Mouse (Mus musculus) midbrain, embryonic 10.5 days (tissue): ENCODE data around the gene Atp2a1. TPM values are rescaled to one million over a fixed set of nuclear protein-coding genes. Genes with fewer than 3 reads are reported as not detected.

Experiments
- DNase-seq: peaks from one replicate; pipeline ENCODE4 v3.0.0-alpha.2; 2017; ENCODE audit warnings: low spot score
- H3K27ac ChIP-seq: fragments of 300-500 bp; sonication (generic); replicated peaks from 2 replicates; pipeline ENCODE4 v1.5.1; 2016; ENCODE audit warnings: mild to moderate bottlenecking
- H3K27me3 ChIP-seq: fragments of 300-500 bp; sonication (generic); 2 replicates; pipeline ENCODE4 v1.6.1; 2016; ENCODE audit warnings: low read depth, mild to moderate bottlenecking; ENCODE audit not compliant: poor library complexity, severe bottlenecking
- H3K36me3 ChIP-seq: fragments of 300-500 bp; sonication (generic); 2 replicates; pipeline ENCODE4 v1.6.1; 2016; ENCODE audit warnings: mild to moderate bottlenecking, moderate library complexity
- H3K4me1 ChIP-seq: fragments of 300-500 bp; sonication (generic); 2 replicates; pipeline ENCODE4 v1.6.1; 2016
- H3K4me3 ChIP-seq: fragments of 300-500 bp; sonication (generic); 2 replicates; pipeline ENCODE4 v1.5.1; 2016; ENCODE audit warnings: mild to moderate bottlenecking, moderate library complexity
- H3K9me3 ChIP-seq: fragments of 300-500 bp; sonication (generic); replicated peaks from 2 replicates; pipeline ENCODE4 v1.6.1; 2016; ENCODE audit warnings: mild to moderate bottlenecking
- WGBS: fragments of 180-500 bp; shearing (Covaris S2); methylation state at CpG from one replicate; pipeline ENCODE4 v1.1.7; 2016; 5-methylcytosine and 5-hydroxymethylcytosine counted together
- polyA plus RNA-seq: library from polyadenylated mRNA; unstranded; fragments of >200 nt; fragmentation: Nextera tagmentation; extraction: Ambion mirVana; gene quantifications from 2 replicates; pipeline ENCODE4 v1.2.1, GENCODE M21; 2016

The Atp2a1 gene
- polyA plus RNA-seq, 1 experiment from 2014 or later = 0.28 TPM

DNA sequence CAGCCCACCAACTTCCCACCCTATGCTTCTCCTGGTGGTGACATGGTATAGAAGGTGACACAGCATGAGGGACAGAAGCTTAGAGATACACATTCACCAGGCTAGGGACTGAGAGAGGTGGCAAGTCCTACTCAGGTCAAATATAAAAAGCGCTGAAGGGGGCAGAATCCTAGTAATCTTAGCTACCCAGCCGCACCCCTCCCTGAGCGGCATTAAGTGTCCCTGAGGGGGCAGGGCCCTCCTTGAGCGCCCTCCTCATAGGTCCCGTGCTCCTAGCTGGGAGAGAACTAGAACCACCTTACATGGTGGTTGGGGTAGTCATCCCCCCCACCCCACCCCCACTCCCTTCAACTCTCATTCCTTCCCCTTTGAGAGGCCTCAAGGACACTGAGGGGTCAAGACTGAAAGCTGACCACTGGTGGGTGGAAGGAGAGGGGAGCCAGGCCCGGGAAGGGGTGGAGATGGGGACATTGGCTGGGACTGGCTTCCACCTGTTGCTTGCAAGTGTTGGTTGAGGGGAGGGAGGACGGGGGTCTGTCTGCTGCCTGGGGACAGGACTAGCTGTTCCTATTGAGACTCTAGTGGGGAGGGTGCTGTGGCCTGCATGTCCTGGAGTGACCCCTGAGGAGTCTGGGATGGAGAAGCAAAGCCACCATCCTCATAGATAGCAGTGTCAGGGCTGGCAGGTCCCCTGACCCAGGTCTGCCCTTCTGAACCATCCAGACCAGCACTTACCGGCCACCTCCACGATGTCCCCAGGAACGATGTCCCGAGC, 3.9 kb downstream of the Atp2a1 start:
- Histone ChIP-seq H3K27me3 (0 out of 2 replicates have a peak, but pooled peaks cover 4% of the 10 kb centered on the region), H3K27ac (no peak overlapping the region), H3K9me3 (no peaks in the 10 kb centered on the region), H3K4me3 (no peak overlapping the region), H3K4me1 (peaks cover 9% of the 10 kb centered on the region; the same call in 1 of the 2 replicates), H3K36me3 (no peaks in the 10 kb centered on the region)
- 82% methylated on average over 11 of the region's 11 CpGs for WGBS
- DNase-seq = no peak

DNA sequence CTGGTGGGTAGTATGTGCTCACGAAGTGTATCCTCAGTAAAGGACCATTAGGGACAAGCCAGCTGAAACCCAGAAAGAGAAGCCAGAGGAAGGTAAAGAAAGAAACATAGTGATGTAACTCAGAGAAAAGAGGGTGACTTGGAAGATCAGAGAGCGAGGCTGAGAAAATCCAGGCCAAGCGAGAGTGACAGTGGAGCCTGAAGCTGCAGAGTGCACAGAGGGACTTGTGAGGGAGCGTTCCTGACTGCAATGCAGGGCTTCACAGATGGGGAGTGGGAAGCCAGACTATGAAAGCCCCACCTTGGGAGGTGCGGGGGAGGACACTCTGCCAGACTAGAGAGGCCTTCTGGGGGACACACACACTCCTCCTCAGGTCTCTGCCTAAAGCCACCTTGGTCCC, 4.7 kb downstream of the Atp2a1 start:
- 0 out of 2 replicates have a peak, but pooled peaks cover 4% of the 10 kb centered on the region for H3K27me3 ChIP-seq
- H3K4me3 ChIP-seq = no peak overlapping the region
- 76% methylated on average over 5 of the region's 5 CpGs for WGBS
- no peaks in the 10 kb centered on the region for H3K36me3 ChIP-seq
- no peaks in the 10 kb centered on the region for H3K9me3 ChIP-seq
- peaks cover 6% of the 10 kb centered on the region; the same call in 1 of the 2 replicates for H3K4me1 ChIP-seq
- DNase-seq = no peak
- H3K27ac ChIP-seq = no peak overlapping the region

DNA sequence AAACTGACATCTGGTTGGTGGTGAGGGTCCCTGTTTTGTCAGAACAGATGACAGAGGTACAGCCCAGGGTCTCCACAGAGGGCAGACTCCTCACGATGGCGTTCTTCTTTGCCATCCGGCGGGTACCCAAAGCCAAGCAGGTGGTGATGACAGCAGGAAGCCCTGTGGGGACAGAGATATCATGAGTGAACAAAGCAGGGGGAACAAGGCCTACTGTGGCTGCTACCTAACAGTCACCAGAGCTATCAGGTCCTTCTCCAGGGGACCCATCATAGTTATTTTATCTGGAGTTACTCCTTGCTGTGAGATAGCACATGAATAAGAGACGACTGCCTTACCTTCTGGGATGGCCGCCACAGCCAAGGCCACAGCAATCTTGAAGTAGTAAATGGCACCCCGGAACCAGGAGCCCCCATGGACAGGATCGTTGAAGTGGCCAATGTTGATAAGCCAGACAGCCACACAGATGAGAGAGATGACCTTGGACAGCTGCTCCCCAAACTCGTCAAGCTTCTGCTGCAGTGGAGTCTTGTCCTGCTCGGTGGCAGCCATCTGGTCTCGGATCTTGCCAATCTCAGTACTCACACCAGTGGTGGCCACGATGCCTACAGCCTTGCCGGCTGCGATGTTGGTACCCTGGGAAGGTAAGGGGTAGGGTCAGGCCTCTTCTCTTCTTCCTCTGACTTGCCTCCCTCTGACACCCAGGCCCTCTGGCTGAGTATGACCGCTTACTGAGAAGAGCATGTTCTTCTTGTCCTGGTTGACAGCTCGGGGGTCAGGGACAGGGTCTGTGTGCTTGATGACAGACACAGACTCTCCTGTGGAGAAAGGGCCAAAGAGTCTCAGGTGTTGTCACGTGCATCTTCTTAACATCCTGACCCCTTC, 6.3 kb downstream of the Atp2a1 start:
- Histone ChIP-seq H3K27ac (no peak overlapping the region), H3K36me3 (no peaks in the 10 kb centered on the region), H3K9me3 (no peaks in the 10 kb centered on the region), H3K4me1 (0 out of 2 replicates have a peak, but pooled peaks cover 2% of the 10 kb centered on the region), H3K4me3 (no peak overlapping the region), H3K27me3 (no peaks in the 10 kb centered on the region)
- DNase-seq = no peak
- 92% methylated on average over 17 of the region's 17 CpGs for WGBS

DNA sequence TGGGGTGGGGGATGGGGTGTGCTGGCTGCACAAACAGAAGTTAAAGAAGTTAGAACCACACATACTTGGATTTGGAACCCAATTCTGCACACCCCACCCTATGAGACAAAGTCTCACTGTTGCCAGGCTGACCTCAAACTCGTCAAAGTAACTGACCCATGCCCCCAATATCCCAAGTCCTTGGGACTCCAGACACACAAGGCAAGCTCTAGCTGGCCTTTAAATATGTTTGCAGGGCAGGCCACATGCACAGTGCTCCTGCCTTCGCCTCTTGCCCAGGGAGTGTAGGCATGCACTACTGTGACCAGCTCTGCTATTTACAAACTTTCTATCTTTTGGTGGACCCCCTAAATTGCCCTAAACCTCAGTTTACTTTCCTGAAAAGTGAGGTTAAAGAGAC, 7.7 kb downstream of the Atp2a1 start:
- no peak for DNase-seq
- 69% methylated on average over 2 of the region's 2 CpGs for WGBS
- Histone ChIP-seq H3K4me1 (no peaks in the 10 kb centered on the region), H3K4me3 (no peak overlapping the region), H3K27me3 (no peaks in the 10 kb centered on the region), H3K27ac (no peak overlapping the region), H3K36me3 (no peaks in the 10 kb centered on the region), H3K9me3 (no peaks in the 10 kb centered on the region)

DNA sequence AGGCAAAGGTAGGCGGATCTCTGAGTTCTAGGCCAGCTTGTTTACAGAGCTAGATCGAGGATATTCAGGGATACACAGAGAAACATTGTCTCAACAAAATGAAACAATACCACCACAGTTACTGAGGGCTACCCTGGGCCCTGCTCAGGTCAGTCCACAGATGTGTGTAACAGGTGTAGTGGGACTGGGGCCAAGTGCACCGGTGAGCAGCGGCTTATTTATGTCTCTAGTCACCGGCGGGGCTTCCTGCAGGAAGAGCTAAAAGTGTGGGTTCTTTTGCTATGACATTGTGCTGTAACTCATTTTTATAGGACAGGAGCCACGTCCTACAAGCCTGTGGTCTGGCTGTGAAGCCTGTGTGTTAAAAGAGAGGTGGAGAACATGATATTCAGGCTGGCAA, 9.0 kb downstream of the Atp2a1 start:
- Histone ChIP-seq H3K9me3 (no peaks in the 10 kb centered on the region), H3K4me3 (no peak overlapping the region), H3K4me1 (no peaks in the 10 kb centered on the region), H3K36me3 (0 out of 2 replicates have a peak, but pooled peaks cover under 1% of the 10 kb centered on the region), H3K27ac (no peak overlapping the region), H3K27me3 (no peaks in the 10 kb centered on the region)
- 82% methylated on average over 7 of the region's 7 CpGs for WGBS
- no peak for DNase-seq

DNA sequence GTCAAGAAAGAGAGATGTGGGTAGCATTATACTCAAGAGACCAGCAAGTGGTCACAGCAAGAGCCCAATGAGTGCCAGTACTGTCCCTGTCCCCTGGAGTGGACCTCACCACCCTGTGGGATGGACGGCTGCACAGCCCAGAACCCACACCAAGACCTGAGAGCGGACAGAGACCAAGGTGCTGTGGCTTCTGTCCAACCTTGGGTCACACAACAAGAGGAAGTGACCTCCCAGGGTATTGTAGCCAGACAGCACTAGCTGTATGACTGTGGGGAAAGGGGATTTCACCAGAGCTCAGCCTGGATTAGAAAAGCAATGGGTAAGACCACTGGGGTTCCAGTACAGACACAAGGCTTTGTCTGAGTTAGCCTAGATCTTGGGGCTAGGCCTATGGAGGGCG, 10.7 kb downstream of the Atp2a1 start:
- Histone ChIP-seq H3K9me3 (no peaks in the 10 kb centered on the region), H3K36me3 (peaks cover 6% of the 10 kb centered on the region; the same call in 1 of the 2 replicates), H3K27me3 (no peaks in the 10 kb centered on the region), H3K4me1 (no peaks in the 10 kb centered on the region), H3K4me3 (no peak overlapping the region), H3K27ac (no peak overlapping the region)
- DNase-seq = no peak
- 93% methylated on average over 3 of the region's 3 CpGs for WGBS

DNA sequence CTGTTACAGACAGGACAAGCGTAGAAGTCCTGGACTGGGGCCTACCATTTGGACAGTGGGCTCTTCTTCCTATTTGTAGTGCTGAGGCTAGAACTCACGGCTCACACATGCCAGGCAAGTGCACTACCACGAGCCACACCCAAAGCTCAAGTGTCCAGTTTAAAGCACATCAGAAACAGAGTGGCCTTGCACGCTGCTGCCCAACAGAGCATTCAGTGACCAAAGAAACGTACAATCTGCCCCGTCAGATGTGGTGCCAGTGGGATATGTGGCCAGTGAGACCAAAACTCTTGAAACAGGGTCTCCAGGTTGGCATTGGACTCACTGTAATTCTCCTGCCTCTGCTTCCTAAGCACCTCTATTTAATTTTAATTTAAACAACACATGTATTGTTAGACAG, 12.3 kb downstream of the Atp2a1 start:
- H3K27ac ChIP-seq = no peak overlapping the region
- H3K36me3 ChIP-seq = peaks cover 15% of the 10 kb centered on the region
- H3K9me3 ChIP-seq = no peaks in the 10 kb centered on the region
- DNase-seq = no peak
- no peak overlapping the region for H3K4me3 ChIP-seq
- 93% methylated on average over 6 of the region's 6 CpGs for WGBS
- H3K27me3 ChIP-seq = no peaks in the 10 kb centered on the region
- no peaks in the 10 kb centered on the region for H3K4me1 ChIP-seq

DNA sequence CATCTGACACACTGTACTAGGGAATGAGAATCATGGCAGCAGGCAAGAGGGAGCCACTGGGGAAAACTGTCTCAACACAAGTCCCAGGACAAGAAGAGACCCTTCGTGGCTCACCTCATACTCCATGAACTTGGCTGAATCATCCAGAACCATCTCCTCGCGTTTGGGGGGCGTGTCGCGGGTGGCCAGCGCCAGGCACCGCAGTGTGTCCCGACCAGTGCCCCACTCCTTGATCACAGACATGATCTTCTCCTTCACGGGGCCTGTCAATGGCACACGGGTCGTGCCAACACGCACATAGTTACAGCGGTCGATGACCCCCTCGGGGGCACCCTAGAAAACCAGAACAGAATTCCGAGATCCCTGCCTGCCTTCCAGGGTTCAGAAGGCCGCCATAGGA, 12.9 kb downstream of the Atp2a1 start:
- H3K9me3 ChIP-seq = no peaks in the 10 kb centered on the region
- no peak overlapping the region for H3K4me3 ChIP-seq
- H3K27ac ChIP-seq = no peak overlapping the region
- 94% methylated on average over 18 of the region's 18 CpGs for WGBS
- DNase-seq = no peak
- H3K27me3 ChIP-seq = no peaks in the 10 kb centered on the region
- peaks cover 22% of the 10 kb centered on the region for H3K36me3 ChIP-seq
- H3K4me1 ChIP-seq = no peaks in the 10 kb centered on the region

DNA sequence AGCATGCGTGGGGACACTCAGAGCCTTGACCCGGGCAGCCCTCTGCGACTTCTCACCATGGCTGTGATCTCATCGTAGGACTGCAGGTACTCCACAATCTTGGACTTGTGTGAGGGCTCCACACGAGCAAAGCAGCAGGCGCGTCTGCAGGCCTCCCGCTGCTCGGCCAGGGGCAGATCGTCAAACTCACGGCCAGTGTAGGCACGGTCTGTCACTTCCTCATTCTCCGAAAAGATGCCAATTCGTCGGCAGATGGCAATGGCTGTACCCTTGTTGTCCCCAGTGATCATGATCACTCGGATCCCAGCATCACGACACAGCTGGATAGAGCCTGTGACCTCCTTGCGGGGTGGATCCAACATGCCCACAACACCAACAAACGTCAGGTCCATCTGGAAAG, 14.4 kb downstream of the Atp2a1 start:
- H3K4me3 ChIP-seq = no peak overlapping the region
- H3K9me3 ChIP-seq = no peaks in the 10 kb centered on the region
- DNase-seq = no peak
- no peak overlapping the region for H3K27ac ChIP-seq
- H3K36me3 ChIP-seq = peaks cover 33% of the 10 kb centered on the region
- WGBS = 93% methylated on average over 19 of the region's 19 CpGs
- no peaks in the 10 kb centered on the region for H3K4me1 ChIP-seq
- no peaks in the 10 kb centered on the region for H3K27me3 ChIP-seq

DNA sequence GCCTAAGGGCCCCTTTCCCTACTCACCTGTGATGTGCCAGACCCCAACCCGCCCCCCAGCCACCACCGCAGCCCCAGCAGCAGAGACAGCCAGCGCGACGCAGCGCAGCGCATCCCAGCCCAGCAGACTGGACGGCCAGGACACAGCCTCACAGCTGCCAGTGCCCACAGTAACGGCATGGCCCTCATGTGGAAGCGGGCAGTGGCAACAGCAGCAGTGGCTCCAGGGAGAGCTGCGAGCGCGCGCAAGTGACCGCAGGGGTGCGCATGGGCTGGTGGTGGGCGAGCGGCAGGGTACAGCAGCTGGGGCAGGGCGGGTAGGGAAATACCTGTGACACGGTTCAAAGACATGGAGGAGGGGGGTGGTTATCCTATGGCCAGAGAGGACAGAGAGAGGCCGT, 16.7 kb downstream of the Atp2a1 start:
- Histone ChIP-seq H3K27me3 (no peaks in the 10 kb centered on the region), H3K9me3 (no peaks in the 10 kb centered on the region), H3K4me3 (no peak overlapping the region), H3K4me1 (no peaks in the 10 kb centered on the region), H3K27ac (0 out of 2 replicates have a peak overlapping the region, but pooled peaks have one; percentile 17), H3K36me3 (peaks cover 41% of the 10 kb centered on the region)
- DNase-seq = no peak
- WGBS = 92% methylated on average over 21 of the region's 21 CpGs

DNA sequence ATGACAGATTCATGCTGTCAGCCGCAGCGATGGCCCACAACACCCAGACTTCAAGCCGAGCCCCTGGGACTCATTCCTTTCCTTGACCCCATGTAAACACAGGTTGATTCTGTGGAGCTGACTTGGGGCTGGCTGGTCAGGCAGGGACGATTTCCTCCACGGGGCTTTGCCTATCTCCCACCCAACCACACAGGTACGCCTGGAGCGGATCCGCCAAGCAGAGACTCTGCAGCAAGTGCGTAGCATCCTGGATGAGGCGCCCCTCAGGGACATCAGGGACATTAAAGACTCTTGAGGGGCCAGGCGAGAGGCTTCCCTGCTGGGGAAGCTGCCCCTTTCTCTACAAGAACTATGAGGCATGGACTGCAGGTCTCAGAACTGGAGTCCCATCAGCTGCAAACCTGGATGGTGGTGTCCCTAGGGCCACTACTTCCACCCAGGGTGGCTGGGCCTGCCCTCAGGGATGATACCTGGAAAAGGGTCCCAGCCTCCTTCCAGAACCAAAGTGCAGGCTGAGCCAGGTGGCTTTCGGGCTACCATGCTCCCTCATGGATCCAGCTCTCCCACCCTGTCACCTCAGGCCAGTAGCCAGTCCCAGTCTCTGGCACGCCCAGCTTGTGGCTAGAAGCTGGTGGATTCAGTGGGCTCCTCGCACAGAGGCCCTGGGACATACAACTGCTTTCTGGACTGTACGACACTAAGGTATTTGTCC, 17.6 kb downstream of the Atp2a1 start:
- Histone ChIP-seq H3K27me3 (no peaks in the 10 kb centered on the region), H3K27ac (no peak overlapping the region), H3K4me1 (no peaks in the 10 kb centered on the region), H3K9me3 (no peaks in the 10 kb centered on the region), H3K36me3 (peaks cover 44% of the 10 kb centered on the region), H3K4me3 (no peak overlapping the region)
- WGBS = 93% methylated on average over 15 of the region's 15 CpGs
- no peak for DNase-seq

DNA sequence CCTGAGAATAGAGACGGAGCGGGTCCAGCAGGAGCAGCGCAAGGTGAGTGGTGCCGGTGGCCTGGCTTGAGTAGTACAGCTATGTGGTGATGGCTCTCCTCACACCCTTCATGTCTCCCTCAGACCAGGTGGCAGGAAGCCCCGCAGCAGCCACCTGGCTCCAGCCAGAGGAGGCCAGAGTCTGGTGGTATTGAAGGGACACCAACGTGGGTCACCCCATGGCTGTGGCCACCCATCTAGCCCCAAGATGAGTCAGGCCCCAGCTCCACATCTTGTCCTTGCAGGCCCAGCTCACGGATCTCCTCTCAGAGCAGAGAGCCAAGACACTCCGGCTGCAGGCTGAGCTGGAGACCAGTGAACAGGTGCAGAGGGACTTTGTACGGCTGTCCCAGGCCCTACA, 18.4 kb downstream of the Atp2a1 start:
- 91% methylated on average over 9 of the region's 9 CpGs for WGBS
- no peaks in the 10 kb centered on the region for H3K27me3 ChIP-seq
- no peak for DNase-seq
- no peak overlapping the region for H3K27ac ChIP-seq
- no peaks in the 10 kb centered on the region for H3K9me3 ChIP-seq
- no peaks in the 10 kb centered on the region for H3K4me1 ChIP-seq
- peaks cover 49% of the 10 kb centered on the region for H3K36me3 ChIP-seq
- no peak overlapping the region for H3K4me3 ChIP-seq
